Mouse (Mus musculus) limb, embryonic 15.5 days (tissue): ENCODE measurements around the gene Tacc2. TPM values are rescaled to one million over a fixed set of nuclear protein-coding genes. Genes with fewer than 3 reads are reported as not detected.
A peak's percentile ranks its signal among the peaks of the same experiment; 100 is the strongest.
"Not testable (repeated sequence)": the region's sequence is repeated elsewhere in the genome, so short reads cannot be mapped to it uniquely, and the experiment has no call there.

Source experiments
- ATAC-seq: fragments of 200-750 bp; cut with Nextera tagmentation; 2 replicates; pipeline ENCODE4 v1.8.0; 2017; ENCODE audit warnings: low read depth, moderate TSS enrichment; ENCODE audit not compliant: insufficient number of reproducible peaks, low FRiP score, low TSS enrichment
- H3K27ac ChIP-seq: fragments of 300-500 bp; sonication (generic); 2 replicates; pipeline ENCODE4 v1.5.1; 2015; ENCODE audit warnings: moderate library complexity, mild to moderate bottlenecking, inconsistent platforms
- H3K27me3 ChIP-seq: fragments of 300-500 bp; sonication (generic); 2 replicates; pipeline ENCODE4 v1.6.1; 2015; ENCODE audit warnings: inconsistent platforms
- H3K36me3 ChIP-seq: fragments of 300-500 bp; sonication (generic); 2 replicates; pipeline ENCODE4 v1.6.1; 2015; ENCODE audit warnings: inconsistent platforms
- H3K4me1 ChIP-seq: fragments of 300-500 bp; sonication (generic); 2 replicates; pipeline ENCODE4 v1.6.1; 2015; ENCODE audit warnings: inconsistent platforms
- H3K4me2 ChIP-seq: fragments of 300-500 bp; sonication (generic); 2 replicates; pipeline ENCODE4 v1.6.1; 2015; ENCODE audit warnings: mild to moderate bottlenecking, inconsistent platforms
- H3K4me3 ChIP-seq: fragments of 300-500 bp; sonication (generic); 2 replicates; pipeline ENCODE4 v1.5.1; 2015; ENCODE audit warnings: mild to moderate bottlenecking, inconsistent platforms
- H3K9ac ChIP-seq: fragments of 300-500 bp; sonication (generic); 2 replicates; pipeline ENCODE4 v1.6.1; 2015; ENCODE audit warnings: inconsistent platforms
- H3K9me3 ChIP-seq: fragments of 300-500 bp; sonication (generic); 2 replicates; pipeline ENCODE4 v1.6.1; 2016; ENCODE audit warnings: inconsistent platforms
- WGBS: fragments of 180-500 bp; shearing (Covaris S2); methylation state at CpG from one replicate; pipeline ENCODE4 v1.1.7; 2015; 5-methylcytosine and 5-hydroxymethylcytosine counted together
- polyA plus RNA-seq: library from polyadenylated mRNA; unstranded; fragments of >200 nt; fragmentation: Nextera tagmentation; extraction: Ambion mirVana; gene quantifications from 2 replicates; pipeline ENCODE4 v1.2.1, GENCODE M21; 2015

Tacc2 gene
- polyA plus RNA-seq, 1 experiment from 2014 or later, result 31.3 TPM

- Histone ChIP-seq H3K4me2 (no peak overlapping the region), H3K27me3 (no peaks in the 10 kb centered on the region), H3K27ac (no peak overlapping the region), H3K36me3 (no peaks in the 10 kb centered on the region), H3K9me3 (no peaks in the 10 kb centered on the region), H3K4me3 (no peak overlapping the region), H3K4me1 (peaks cover 35% of the 10 kb centered on the region), H3K9ac (no peak overlapping the region)
- no peak for ATAC-seq
- WGBS, result 95% methylated on average over 10 of the region's 10 CpGs
Observed at GRCm38 (mm10) chr7:130573746-130574145, 3.5 kb upstream of the Tacc2 start.

- peaks cover 35% of the 10 kb centered on the region for H3K4me1 ChIP-seq
- no peak overlapping the region for H3K9ac ChIP-seq
- no peaks in the 10 kb centered on the region for H3K9me3 ChIP-seq
- H3K27me3 ChIP-seq, result no peaks in the 10 kb centered on the region
- no peak; the same call in 1 of the 2 replicates for ATAC-seq
- H3K4me3 ChIP-seq, result no peak overlapping the region
- peak overlapping the region; percentile 18; the same call in 1 of the 2 replicates for H3K27ac ChIP-seq
- no peaks in the 10 kb centered on the region for H3K36me3 ChIP-seq
- H3K4me2 ChIP-seq, result no peak overlapping the region
- 49% methylated on average over 13 of the region's 13 CpGs for WGBS
Observed at GRCm38 (mm10) chr7:130574211-130574991, 2.8 kb upstream of the Tacc2 start.

- peak; percentile 73 for ATAC-seq
- Histone ChIP-seq H3K4me2 (peak overlapping the region; percentile 42), H3K36me3 (no peaks in the 10 kb centered on the region), H3K9ac (no peak overlapping the region), H3K27ac (peak overlapping the region; percentile 73), H3K4me1 (peaks cover 30% of the 10 kb centered on the region), H3K4me3 (peak overlapping the region; percentile 26), H3K9me3 (no peaks in the 10 kb centered on the region), H3K27me3 (no peaks in the 10 kb centered on the region)
- 11% methylated on average over 10 of the region's 10 CpGs for WGBS
Observed at GRCm38 (mm10) chr7:130576981-130577380, 257 bp upstream of the Tacc2 start.

GRCm38 (mm10) chr7:130578066-130578465 lies 828 bp downstream of the Tacc2 start:
- Histone ChIP-seq H3K27me3 (no peaks in the 10 kb centered on the region), H3K4me3 (no peak overlapping the region), H3K4me2 (no peak overlapping the region), H3K27ac (peak overlapping the region; percentile 73), H3K36me3 (no peaks in the 10 kb centered on the region), H3K4me1 (peaks cover 30% of the 10 kb centered on the region), H3K9me3 (no peaks in the 10 kb centered on the region), H3K9ac (no peak overlapping the region)
- WGBS, result 83% methylated on average over 2 of the region's 2 CpGs
- ATAC-seq, result no peak

GRCm38 (mm10) chr7:130578607-130579006 lies 1.4 kb downstream of the Tacc2 start:
- no peak overlapping the region for H3K4me3 ChIP-seq
- H3K27ac ChIP-seq, result no peak overlapping the region
- WGBS, result 56% methylated on average over 5 of the region's 5 CpGs
- H3K4me1 ChIP-seq, result peaks cover 30% of the 10 kb centered on the region
- no peak overlapping the region for H3K9ac ChIP-seq
- ATAC-seq, result no peak
- no peaks in the 10 kb centered on the region for H3K9me3 ChIP-seq
- no peaks in the 10 kb centered on the region for H3K27me3 ChIP-seq
- no peaks in the 10 kb centered on the region for H3K36me3 ChIP-seq
- H3K4me2 ChIP-seq, result no peak overlapping the region

GRCm38 (mm10) chr7:130586521-130587072 lies 9.4 kb downstream of the Tacc2 start:
- no peaks in the 10 kb centered on the region for H3K9me3 ChIP-seq
- no peak overlapping the region for H3K27ac ChIP-seq
- no peak overlapping the region for H3K4me3 ChIP-seq
- ATAC-seq, result no peak
- 58% methylated on average over 2 of the region's 2 CpGs for WGBS
- H3K36me3 ChIP-seq, result no peaks in the 10 kb centered on the region
- no peaks in the 10 kb centered on the region for H3K27me3 ChIP-seq
- no peak overlapping the region for H3K9ac ChIP-seq
- H3K4me1 ChIP-seq, result no peaks in the 10 kb centered on the region
- H3K4me2 ChIP-seq, result no peak overlapping the region

- Histone ChIP-seq H3K9me3 (no peaks in the 10 kb centered on the region), H3K36me3 (no peaks in the 10 kb centered on the region), H3K9ac (no peak overlapping the region), H3K4me3 (no peak overlapping the region), H3K4me1 (no peaks in the 10 kb centered on the region), H3K27ac (no peak overlapping the region), H3K27me3 (no peaks in the 10 kb centered on the region), H3K4me2 (no peak overlapping the region)
- 66% methylated on average over 13 of the region's 13 CpGs for WGBS
- no peak for ATAC-seq
Observed at GRCm38 (mm10) chr7:130590081-130590828, 13.0 kb downstream of the Tacc2 start.

GRCm38 (mm10) chr7:130590845-130591437 lies 13.7 kb downstream of the Tacc2 start:
- no peak for ATAC-seq
- 77% methylated on average over 8 of the region's 8 CpGs for WGBS
- H3K27me3 ChIP-seq, result no peaks in the 10 kb centered on the region

GRCm38 (mm10) chr7:130592975-130593374 lies 15.7 kb downstream of the Tacc2 start:
- not testable (repeated sequence) for H3K4me2 ChIP-seq, H3K9ac ChIP-seq, H3K9me3 ChIP-seq, H3K4me3 ChIP-seq, H3K36me3 ChIP-seq, H3K27me3 ChIP-seq, ATAC-seq, H3K27ac ChIP-seq, H3K4me1 ChIP-seq
- WGBS, result no CpG with 5 or more reads among the region's 11 CpGs

More at GRCm38 (mm10) chr7:130590845-130591437, 13.7 kb downstream of the Tacc2 start:
- H3K36me3 ChIP-seq, result no peaks in the 10 kb centered on the region
- H3K4me3 ChIP-seq, result no peak overlapping the region
- no peak overlapping the region for H3K27ac ChIP-seq
- H3K4me1 ChIP-seq, result no peaks in the 10 kb centered on the region
- no peaks in the 10 kb centered on the region for H3K9me3 ChIP-seq
- no peak overlapping the region for H3K9ac ChIP-seq
- no peak overlapping the region for H3K4me2 ChIP-seq

- H3K27ac ChIP-seq, H3K4me3 ChIP-seq, H3K4me1 ChIP-seq, H3K9ac ChIP-seq, H3K9me3 ChIP-seq, H3K36me3 ChIP-seq, H3K4me2 ChIP-seq, ATAC-seq, H3K27me3 ChIP-seq: not testable (repeated sequence)
- 68% methylated on average over 8 of the region's 11 CpGs for WGBS
Observed at GRCm38 (mm10) chr7:130593375-130594239, 16.4 kb downstream of the Tacc2 start.
